Mouse (Mus musculus): ENCODE results near the gene Kazald1. TPM values are rescaled to one million over a fixed set of nuclear protein-coding genes. Genes with fewer than 3 reads are reported as not detected.

The Kazald1 gene
- total and polyA plus RNA-seq, 3 experiments, result 0.39 to 1.5 TPM; not detected in 1

- no peak for TF ChIP-seq NRF1 (IDR thresholded peaks at IDR 0.05; ENCODE audit: insufficient read depth, low read depth, low read length, poor library complexity, severe bottlenecking)
- TF ChIP-seq POLR2AphosphoS5 (IDR thresholded peaks at IDR 0.05; ENCODE audit: borderline replicate concordance, low read depth, low read length), result no peak
- no peak for TF ChIP-seq MAX (IDR thresholded peaks at IDR 0.05; ENCODE audit: low read length)
These were observed 34.8 kb upstream of the Kazald1 start (continued) for GRCm38 (mm10) chr19:45040214-45040613.

DNA sequence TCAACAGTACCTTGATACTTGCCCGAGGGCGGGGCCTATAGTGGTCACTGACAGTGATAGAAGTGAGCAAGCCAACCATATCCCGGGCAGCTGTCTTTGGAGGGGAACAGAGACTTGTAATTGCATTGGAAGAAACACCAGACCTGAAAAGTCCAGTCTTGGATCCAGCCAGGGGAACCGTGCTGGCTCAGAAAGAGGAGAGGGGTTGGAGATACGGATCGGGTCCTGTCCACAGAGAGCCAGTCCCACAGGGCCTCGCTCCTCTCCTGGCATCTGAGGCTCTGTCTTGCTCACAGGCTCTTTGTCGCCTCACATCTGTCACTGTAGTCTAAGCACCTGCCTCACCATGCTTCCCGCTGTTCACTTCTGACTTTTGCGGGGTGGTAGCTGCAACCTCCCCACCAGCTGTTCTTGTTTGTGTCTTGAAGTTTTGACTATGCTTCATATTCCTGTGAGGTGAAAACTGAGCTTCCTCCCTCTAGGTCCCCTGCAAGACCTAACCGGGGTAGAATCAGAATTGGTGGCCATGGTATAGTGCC is 30.6 kb upstream of the Kazald1 start:
- no peak overlapping the region for H3K4me3 ChIP-seq (ENCODE audit: control insufficient read depth in 1 of 2, insufficient read depth in 1 of 2, low read depth in 2 of 2, low read length in 2 of 2)
- H3K4me1 ChIP-seq (ENCODE audit: control insufficient read depth in 1 of 2, insufficient read depth in 2 of 2, low read length in 2 of 2), result peaks cover 5 to 13% of the 10 kb centered on the region in 2 experiments; a peak in 3 of 4 replicates
- no peak overlapping the region for H3K27ac ChIP-seq (ENCODE audit: control insufficient read depth, low read depth, low read length)
- H3K27me3 ChIP-seq (ENCODE audit: control insufficient read depth in 1 of 2, insufficient read depth in 2 of 2, low read length in 2 of 2), result peaks cover 8 to 11% of the 10 kb centered on the region in 2 experiments
- DNase-seq (ENCODE audit: low read depth, low spot score), result no peak
- H3K9me3 ChIP-seq (replicated peaks; ENCODE audit: insufficient read depth, low read length), result no peaks in the 10 kb centered on the region
- TF ChIP-seq GATA1 (IDR thresholded peaks at IDR 0.05; ENCODE audit: low read depth, low read length) (no peak), ELF1 (IDR thresholded peaks at IDR 0.05; ENCODE audit: low read depth, low read length) (no peak), TBP (IDR thresholded peaks at IDR 0.05; ENCODE audit: low read depth, low read length) (no peak), MYC (IDR thresholded peaks at IDR 0.05; ENCODE audit: low read depth, low read length) (no peak), POLR2A (IDR thresholded peaks at IDR 0.05; ENCODE audit: control insufficient read depth in 1 of 2, insufficient read depth in 1 of 2, low read depth in 1 of 2, low read length in 2 of 2, poor library complexity in 1 of 2) (no peak), MYB (IDR thresholded peaks at IDR 0.05; ENCODE audit: low read depth, low read length) (no peak), CHD2 (IDR thresholded peaks at IDR 0.05; ENCODE audit: low read length) (no peak), TCF12 (IDR thresholded peaks at IDR 0.05; ENCODE audit: low read depth, low read length) (no peak), CHD1 (IDR thresholded peaks at IDR 0.05; ENCODE audit: low read depth, low read length) (no peak), USF1 (IDR thresholded peaks at IDR 0.05; ENCODE audit: low read depth, low read length) (no peak), E2F4 (IDR thresholded peaks at IDR 0.05; ENCODE audit: borderline replicate concordance, low read depth, low read length) (no peak), MAFK (IDR thresholded peaks at IDR 0.05; ENCODE audit: borderline replicate concordance, low read depth, low read length) (no peak), NELFE (IDR thresholded peaks at IDR 0.05; ENCODE audit: low read depth, low read length) (no peak), ZNF384 (IDR thresholded peaks at IDR 0.05; ENCODE audit: low read depth, low read length) (no peak), ETS1 (IDR thresholded peaks at IDR 0.05; ENCODE audit: low read depth, low read length) (no peak)
- no peaks in the 10 kb centered on the region for H3K79me2 ChIP-seq (ENCODE audit: control insufficient read depth, insufficient read depth, low read length, poor library complexity)
- peaks cover 0 to 5% of the 10 kb centered on the region in 2 experiments; a peak in 1 of 4 replicates for H3K36me3 ChIP-seq (ENCODE audit: control insufficient read depth in 1 of 2, insufficient read depth in 2 of 2, low read length in 2 of 2)
- H3K9ac ChIP-seq (ENCODE audit: control insufficient read depth, low read depth, low read length, poor library complexity, severe bottlenecking), result no peak overlapping the region

- Histone ChIP-seq H3K4me1 (ENCODE audit: control insufficient read depth in 1 of 2, insufficient read depth in 2 of 2, low read length in 2 of 2) (peaks cover 5 to 13% of the 10 kb centered on the region in 2 experiments; a peak in 3 of 4 replicates), H3K27ac (ENCODE audit: control insufficient read depth, low read depth, low read length) (no peak overlapping the region), H3K79me2 (ENCODE audit: control insufficient read depth, insufficient read depth, low read length, poor library complexity) (no peaks in the 10 kb centered on the region), H3K4me3 (ENCODE audit: control insufficient read depth in 1 of 2, insufficient read depth in 1 of 2, low read depth in 2 of 2, low read length in 2 of 2) (no peak overlapping the region), H3K27me3 (ENCODE audit: control insufficient read depth in 1 of 2, insufficient read depth in 2 of 2, low read length in 2 of 2) (peaks cover 7 to 11% of the 10 kb centered on the region in 2 experiments), H3K36me3 (ENCODE audit: control insufficient read depth in 1 of 2, insufficient read depth in 2 of 2, low read length in 2 of 2) (peaks cover 0 to 5% of the 10 kb centered on the region in 2 experiments; a peak in 1 of 4 replicates), H3K9me3 (replicated peaks; ENCODE audit: insufficient read depth, low read length) (no peaks in the 10 kb centered on the region), H3K9ac (ENCODE audit: control insufficient read depth, low read depth, low read length, poor library complexity, severe bottlenecking) (no peak overlapping the region)
- DNase-seq (ENCODE audit: low read depth, low spot score), result no peak
- TF ChIP-seq POLR2A (IDR thresholded peaks at IDR 0.05; ENCODE audit: control insufficient read depth in 1 of 2, insufficient read depth in 1 of 2, low read depth in 1 of 2, low read length in 2 of 2, poor library complexity in 1 of 2) (no peak), ETS1 (IDR thresholded peaks at IDR 0.05; ENCODE audit: low read depth, low read length) (no peak), GABPA (IDR thresholded peaks at IDR 0.05; ENCODE audit: low read depth, low read length) (no peak), ELF1 (IDR thresholded peaks at IDR 0.05; ENCODE audit: low read depth, low read length) (no peak), BHLHE40 (IDR thresholded peaks at IDR 0.05; ENCODE audit: borderline replicate concordance, low read depth, low read length) (no peak), RCOR1 (IDR thresholded peaks at IDR 0.05; ENCODE audit: low read depth, low read length) (no peak), TAL1 (IDR thresholded peaks at IDR 0.05; ENCODE audit: low read length) (no peak), EP300 (IDR thresholded peaks at IDR 0.05; ENCODE audit: low read depth in 1 of 2, low read length in 2 of 2) (no peak), TBP (IDR thresholded peaks at IDR 0.05; ENCODE audit: low read depth, low read length) (no peak), MXI1 (IDR thresholded peaks at IDR 0.05; ENCODE audit: low read depth, low read length) (no peak), MEF2A (IDR thresholded peaks at IDR 0.05; ENCODE audit: extremely low read depth, insufficient replicate concordance, low read depth, low read length, poor library complexity, severe bottlenecking) (no peak)
These were observed 29.8 kb upstream of the Kazald1 start for GRCm38 (mm10) chr19:45045236-45045635.
